Mouse (Mus musculus): ENCODE measurements at regions not wholly inside any gene's neighbourhood (a gene's known extent, or its start where the extent isn't known, plus 50 kb on each side); places are given as distances from the start of the nearest gene placed in this dataset.

DNA sequence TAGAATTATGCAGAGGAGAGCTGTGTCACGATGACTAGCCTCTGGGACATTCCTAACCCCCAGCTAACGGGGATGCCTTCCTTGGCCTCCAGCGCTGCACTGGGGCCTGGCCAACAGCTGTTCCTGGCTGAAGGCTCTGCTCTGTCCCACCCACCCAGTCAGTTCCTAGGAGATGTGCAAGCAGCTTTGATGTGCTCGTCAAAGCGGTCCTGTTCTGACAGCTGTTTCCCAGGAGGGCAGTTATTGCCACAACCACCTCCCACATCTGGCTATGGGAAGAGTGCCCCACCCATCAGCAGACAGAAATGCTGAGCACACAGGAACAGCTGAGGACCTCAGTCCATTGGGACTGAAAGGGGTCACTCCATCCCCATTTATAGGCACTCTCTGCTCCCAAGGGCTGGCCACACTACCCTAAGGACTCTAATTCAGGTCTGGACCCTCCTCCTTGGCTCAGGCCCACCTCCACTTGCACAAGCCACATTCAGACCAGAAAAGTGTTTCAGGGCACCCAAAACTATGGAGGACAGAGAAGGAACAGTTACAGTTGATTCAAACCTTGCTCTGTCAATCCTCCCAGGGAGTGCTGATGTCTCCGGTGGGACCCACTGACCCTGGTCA is 75.2 kb downstream of the Zfp36l2 start:
- H3K9me3 ChIP-seq (replicated peaks; ENCODE audit: control insufficient read depth, low read length) = no peaks in the 10 kb centered on the region
- DNase-seq (ENCODE audit: low spot score) (peak; percentile 30), ATAC-seq (replicated peaks; ENCODE audit: insufficient number of reproducible peaks, low FRiP score, low TSS enrichment, low read depth) (no peak; the same call in 1 of the 2 replicates)
- H3K36me3 ChIP-seq (replicated peaks; ENCODE audit: control insufficient read depth, insufficient read depth, low read depth, low read length) = no peaks in the 10 kb centered on the region
- H3K9ac ChIP-seq (replicated peaks; ENCODE audit: low read length) = 0 out of 2 replicates have a peak overlapping the region, but pooled peaks have one; percentile 2
- no peaks in the 10 kb centered on the region for H3K4me1 ChIP-seq (ENCODE audit: control insufficient read depth, insufficient read depth, low read length)
- H3K27me3 ChIP-seq (ENCODE audit: control insufficient read depth, insufficient read depth, low read length) = no peaks in the 10 kb centered on the region
- 33% methylated on average over 6 of the region's 6 CpGs for WGBS
- no peak overlapping the region for H3K4me2 ChIP-seq (ENCODE audit: low read depth, low read length)
- no peak overlapping the region for H3K27ac ChIP-seq (replicated peaks; ENCODE audit: low read depth, low read length)
- no peak overlapping the region for H3K4me3 ChIP-seq (ENCODE audit: low read depth, low read length)

DNA sequence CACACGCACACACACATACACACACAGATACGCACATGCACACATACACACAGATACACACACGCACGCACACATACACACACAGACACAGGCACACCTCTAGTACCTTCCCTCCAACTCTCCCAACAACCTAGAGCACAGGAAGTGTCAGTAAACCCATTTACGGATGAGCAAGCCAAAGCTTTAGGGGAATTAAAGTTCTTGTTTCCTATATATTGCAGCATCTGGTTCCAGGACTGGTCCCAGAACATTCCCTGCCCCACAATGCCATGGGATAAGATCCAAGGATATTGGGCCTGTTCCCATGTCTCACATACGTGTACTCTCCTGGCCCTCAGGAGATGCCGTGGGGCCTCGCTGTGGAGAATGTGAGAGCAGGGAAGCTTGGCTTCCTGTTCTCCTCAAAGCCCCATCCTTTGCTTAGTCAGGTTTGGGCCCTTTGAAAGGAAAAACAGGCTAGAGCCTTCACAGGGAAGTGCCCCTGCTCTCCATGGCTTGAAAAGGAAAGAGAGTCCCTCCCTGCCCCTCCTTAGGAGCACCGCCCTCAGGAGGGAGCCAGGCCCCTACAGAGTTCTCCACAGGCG is 75.9 kb downstream of the Zfp36l2 start:
- Histone ChIP-seq H3K27me3 (ENCODE audit: control insufficient read depth, insufficient read depth, low read length) (no peaks in the 10 kb centered on the region), H3K4me3 (ENCODE audit: low read depth, low read length) (no peak overlapping the region), H3K27ac (replicated peaks; ENCODE audit: low read depth, low read length) (no peak overlapping the region), H3K36me3 (replicated peaks; ENCODE audit: control insufficient read depth, insufficient read depth, low read depth, low read length) (no peaks in the 10 kb centered on the region), H3K9me3 (replicated peaks; ENCODE audit: control insufficient read depth, low read length) (no peaks in the 10 kb centered on the region), H3K9ac (replicated peaks; ENCODE audit: low read length) (0 out of 2 replicates have a peak overlapping the region, but pooled peaks have one; percentile 2), H3K4me1 (ENCODE audit: control insufficient read depth, insufficient read depth, low read length) (no peaks in the 10 kb centered on the region), H3K4me2 (ENCODE audit: low read depth, low read length) (no peak overlapping the region)
- ATAC-seq (replicated peaks; ENCODE audit: insufficient number of reproducible peaks, low FRiP score, low TSS enrichment, low read depth) (no peak), DNase-seq (ENCODE audit: low spot score) (no peak)
- WGBS = 77% methylated on average over 10 of the region's 10 CpGs

DNA sequence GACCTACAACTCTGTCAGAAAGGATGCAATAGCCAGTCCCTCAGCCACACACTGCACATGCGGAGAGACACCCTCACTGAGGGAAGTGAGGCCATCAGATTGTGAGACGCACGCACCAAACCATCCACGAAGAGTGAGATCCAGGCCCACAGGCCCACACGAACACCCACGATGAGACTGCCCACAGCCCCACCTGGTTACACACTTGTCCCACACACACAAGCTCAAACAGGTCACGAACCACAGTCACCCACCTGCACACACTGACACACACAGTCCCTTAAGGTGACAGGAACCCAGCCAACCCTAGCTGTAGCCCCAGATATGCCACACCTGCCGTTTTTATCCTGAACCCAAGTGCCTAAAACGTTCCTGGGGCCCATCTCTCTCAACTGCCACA is 76.8 kb downstream of the Zfp36l2 start:
- no peak for ATAC-seq (replicated peaks; ENCODE audit: insufficient number of reproducible peaks, low FRiP score, low TSS enrichment, low read depth)
- H3K9me3 ChIP-seq (replicated peaks; ENCODE audit: control insufficient read depth, low read length) = no peaks in the 10 kb centered on the region
- H3K36me3 ChIP-seq (replicated peaks; ENCODE audit: control insufficient read depth, insufficient read depth, low read depth, low read length) = no peaks in the 10 kb centered on the region
- H3K4me3 ChIP-seq (ENCODE audit: low read depth, low read length) = no peak overlapping the region
- H3K4me2 ChIP-seq (ENCODE audit: low read depth, low read length) = no peak overlapping the region
- WGBS = 83% methylated on average over 9 of the region's 9 CpGs
- no peak for DNase-seq (ENCODE audit: low spot score)
- H3K4me1 ChIP-seq (ENCODE audit: control insufficient read depth, insufficient read depth, low read length) = no peaks in the 10 kb centered on the region
- no peak overlapping the region for H3K27ac ChIP-seq (replicated peaks; ENCODE audit: low read depth, low read length)
- H3K9ac ChIP-seq (replicated peaks; ENCODE audit: low read length) = no peak overlapping the region
- no peaks in the 10 kb centered on the region for H3K27me3 ChIP-seq (ENCODE audit: control insufficient read depth, insufficient read depth, low read length)

DNA sequence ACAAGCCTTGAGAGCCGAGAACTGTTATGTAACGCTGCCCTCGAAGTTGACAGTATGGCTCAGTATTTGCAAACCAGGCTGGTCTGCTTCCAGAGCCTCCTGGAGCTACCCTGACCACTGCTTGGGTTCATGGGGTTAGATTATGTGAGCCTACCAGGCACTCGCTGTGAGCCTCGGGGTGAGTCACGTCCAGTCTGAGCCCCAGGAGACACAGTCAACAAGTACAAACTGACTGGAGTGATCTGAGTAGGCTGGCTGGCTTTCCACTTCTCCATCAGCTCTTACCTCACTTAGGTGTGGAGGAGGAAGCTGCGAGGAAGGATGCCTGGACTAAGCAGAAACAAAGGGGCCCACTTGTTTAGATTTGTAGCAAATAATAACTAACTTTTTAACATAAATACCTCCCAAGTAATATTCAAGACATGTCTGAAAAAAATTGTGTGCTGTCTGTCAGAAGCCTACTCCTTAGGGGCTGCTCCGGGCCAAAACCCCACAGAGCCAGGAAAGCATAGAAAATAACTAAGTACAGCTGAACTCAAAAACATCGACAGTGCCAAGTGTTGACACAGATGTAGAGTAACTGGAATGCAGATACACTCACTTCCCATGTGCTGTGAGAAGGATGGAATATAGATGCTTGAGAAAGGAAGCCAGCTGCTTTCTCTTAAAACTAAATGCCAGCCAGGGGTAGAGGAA is 77.6 kb downstream of the Zfp36l2 start:
- Histone ChIP-seq H3K4me2 (ENCODE audit: low read depth, low read length) (no peak overlapping the region), H3K4me1 (ENCODE audit: control insufficient read depth, insufficient read depth, low read length) (no peaks in the 10 kb centered on the region), H3K27me3 (ENCODE audit: control insufficient read depth, insufficient read depth, low read length) (no peaks in the 10 kb centered on the region), H3K4me3 (ENCODE audit: low read depth, low read length) (no peak overlapping the region), H3K27ac (replicated peaks; ENCODE audit: low read depth, low read length) (no peak overlapping the region), H3K9ac (replicated peaks; ENCODE audit: low read length) (no peak overlapping the region), H3K36me3 (replicated peaks; ENCODE audit: control insufficient read depth, insufficient read depth, low read depth, low read length) (no peaks in the 10 kb centered on the region), H3K9me3 (replicated peaks; ENCODE audit: control insufficient read depth, low read length) (no peaks in the 10 kb centered on the region)
- DNase-seq (ENCODE audit: low spot score) (no peak), ATAC-seq (replicated peaks; ENCODE audit: insufficient number of reproducible peaks, low FRiP score, low TSS enrichment, low read depth) (no peak)
- 67% methylated on average over 9 of the region's 9 CpGs for WGBS

DNA sequence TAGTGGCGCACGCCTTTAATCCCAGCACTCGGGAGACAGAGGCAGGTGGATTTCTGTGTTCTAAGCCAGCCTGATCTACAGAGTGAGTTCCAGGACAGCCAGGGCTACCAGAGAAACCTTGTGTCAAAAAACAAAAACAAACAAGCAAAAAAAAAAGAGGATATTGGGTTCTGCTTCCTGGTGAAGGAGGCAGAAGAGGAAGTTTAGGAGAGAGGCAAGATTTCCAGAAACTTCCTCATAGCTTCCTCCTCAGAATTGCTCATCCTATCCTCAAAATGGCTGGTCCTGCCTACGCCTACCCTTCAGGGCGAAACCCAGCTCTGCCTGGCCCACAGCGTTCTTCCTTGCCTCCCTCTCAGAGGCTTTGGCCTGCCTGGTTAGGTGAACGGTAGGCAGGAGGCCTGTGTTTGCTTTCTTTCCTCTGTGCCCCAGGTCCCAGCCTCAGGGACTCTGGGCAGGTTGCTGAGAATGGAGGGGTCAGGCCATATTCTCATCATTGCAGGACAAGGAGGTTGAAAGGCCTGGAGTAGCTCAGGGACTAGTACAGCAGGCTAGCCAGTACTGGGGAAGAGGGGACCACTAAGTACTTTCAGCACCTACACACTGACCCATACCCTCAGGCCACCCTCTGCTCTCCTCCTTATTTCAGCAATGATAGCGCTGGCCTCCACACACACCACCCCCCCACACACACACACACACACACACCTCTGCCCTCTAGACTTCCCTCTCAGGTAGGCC is 79.6 kb downstream of the Zfp36l2 start:
- Histone ChIP-seq H3K9me3 (replicated peaks; ENCODE audit: control insufficient read depth, low read length) (no peaks in the 10 kb centered on the region), H3K4me2 (ENCODE audit: low read depth, low read length) (no peak overlapping the region), H3K36me3 (replicated peaks; ENCODE audit: control insufficient read depth, insufficient read depth, low read depth, low read length) (no peaks in the 10 kb centered on the region), H3K4me1 (ENCODE audit: control insufficient read depth, insufficient read depth, low read length) (no peaks in the 10 kb centered on the region), H3K4me3 (ENCODE audit: low read depth, low read length) (no peak overlapping the region), H3K27ac (replicated peaks; ENCODE audit: low read depth, low read length) (no peak overlapping the region), H3K9ac (replicated peaks; ENCODE audit: low read length) (no peak overlapping the region), H3K27me3 (ENCODE audit: control insufficient read depth, insufficient read depth, low read length) (no peaks in the 10 kb centered on the region)
- WGBS = 84% methylated on average over 8 of the region's 8 CpGs
- ATAC-seq (replicated peaks; ENCODE audit: insufficient number of reproducible peaks, low FRiP score, low TSS enrichment, low read depth) (no peak), DNase-seq (ENCODE audit: low spot score) (no peak)

DNA sequence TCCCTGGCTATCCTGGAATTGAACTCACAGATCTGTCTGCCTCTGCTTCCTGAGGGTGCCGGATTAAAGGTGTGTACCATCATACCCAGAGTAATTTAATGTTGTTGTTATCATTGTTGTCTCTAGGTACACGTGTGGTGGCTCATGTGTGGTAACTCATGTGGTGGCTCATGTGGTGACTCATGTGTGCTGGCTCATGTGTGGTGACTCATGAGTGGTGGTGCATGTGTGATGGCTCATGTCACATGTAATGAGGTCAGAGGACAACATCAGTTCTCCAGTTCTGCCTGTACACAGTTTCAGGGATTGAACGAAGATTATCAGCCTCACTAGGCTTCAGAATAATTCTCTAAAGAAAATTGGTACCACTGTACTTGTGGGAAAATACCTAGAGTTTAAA is 80.2 kb downstream of the Zfp36l2 start:
- no peaks in the 10 kb centered on the region for H3K27me3 ChIP-seq (ENCODE audit: control insufficient read depth, insufficient read depth, low read length)
- H3K36me3 ChIP-seq (replicated peaks; ENCODE audit: control insufficient read depth, insufficient read depth, low read depth, low read length) = no peaks in the 10 kb centered on the region
- no peak overlapping the region for H3K27ac ChIP-seq (replicated peaks; ENCODE audit: low read depth, low read length)
- 87% methylated on average over 3 of the region's 3 CpGs for WGBS
- no peak for ATAC-seq (replicated peaks; ENCODE audit: insufficient number of reproducible peaks, low FRiP score, low TSS enrichment, low read depth)
- H3K4me2 ChIP-seq (ENCODE audit: low read depth, low read length) = no peak overlapping the region
- no peak overlapping the region for H3K9ac ChIP-seq (replicated peaks; ENCODE audit: low read length)
- no peak overlapping the region for H3K4me3 ChIP-seq (ENCODE audit: low read depth, low read length)
- H3K9me3 ChIP-seq (replicated peaks; ENCODE audit: control insufficient read depth, low read length) = no peaks in the 10 kb centered on the region
- H3K4me1 ChIP-seq (ENCODE audit: control insufficient read depth, insufficient read depth, low read length) = no peaks in the 10 kb centered on the region
- DNase-seq (ENCODE audit: low spot score) = no peak

DNA sequence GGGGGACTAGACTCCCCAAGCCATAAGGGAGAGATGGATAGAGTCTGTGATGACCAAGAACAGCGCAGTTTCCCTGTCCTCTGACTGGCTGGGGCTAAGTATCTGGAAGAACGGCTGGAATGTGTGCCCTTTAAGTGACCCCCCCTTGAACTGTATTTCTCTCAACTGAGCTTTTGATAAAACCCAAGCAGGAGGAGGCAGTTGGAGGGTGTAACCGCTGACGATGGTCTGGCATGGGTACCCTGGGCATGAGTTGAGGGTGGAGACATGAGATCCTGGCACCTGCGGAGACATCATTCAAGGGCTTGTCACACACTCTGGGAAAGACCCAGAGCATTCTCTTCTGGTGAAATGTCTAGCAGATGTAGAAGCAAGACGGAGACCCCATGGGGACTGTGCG is 83.5 kb downstream of the Zfp36l2 start:
- Histone ChIP-seq H3K27ac (replicated peaks; ENCODE audit: low read depth, low read length) (no peak overlapping the region), H3K4me2 (ENCODE audit: low read depth, low read length) (no peak overlapping the region), H3K36me3 (replicated peaks; ENCODE audit: control insufficient read depth, insufficient read depth, low read depth, low read length) (no peaks in the 10 kb centered on the region), H3K4me1 (ENCODE audit: control insufficient read depth, insufficient read depth, low read length) (no peaks in the 10 kb centered on the region), H3K9ac (replicated peaks; ENCODE audit: low read length) (no peak overlapping the region), H3K9me3 (replicated peaks; ENCODE audit: control insufficient read depth, low read length) (no peaks in the 10 kb centered on the region), H3K4me3 (ENCODE audit: low read depth, low read length) (no peak overlapping the region), H3K27me3 (ENCODE audit: control insufficient read depth, insufficient read depth, low read length) (no peaks in the 10 kb centered on the region)
- DNase-seq (ENCODE audit: low spot score) (no peak), ATAC-seq (replicated peaks; ENCODE audit: insufficient number of reproducible peaks, low FRiP score, low TSS enrichment, low read depth) (no peak)
- 78% methylated on average over 7 of the region's 7 CpGs for WGBS

DNA sequence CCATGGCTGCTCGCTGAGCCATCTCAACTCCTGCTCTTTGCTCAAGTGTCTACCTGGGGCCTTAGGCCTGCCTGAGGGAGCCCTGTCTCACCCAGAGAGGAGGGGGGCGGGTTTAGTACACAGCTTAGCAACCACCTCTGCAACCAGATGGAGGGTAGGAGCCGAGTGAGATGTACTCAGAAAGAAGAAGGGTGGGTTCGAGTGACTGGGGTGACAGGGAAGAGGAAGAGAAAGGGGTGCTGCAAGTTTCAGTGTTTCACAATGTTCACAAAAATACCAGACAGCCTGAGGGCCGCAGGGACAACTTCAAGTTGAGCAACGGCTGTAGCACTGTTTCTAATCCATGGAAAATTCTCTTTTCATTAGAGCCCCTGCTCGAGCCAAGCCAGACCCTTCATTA is 84.4 kb downstream of the Zfp36l2 start:
- H3K4me2 ChIP-seq (ENCODE audit: low read depth, low read length) = no peak overlapping the region
- no peaks in the 10 kb centered on the region for H3K36me3 ChIP-seq (replicated peaks; ENCODE audit: control insufficient read depth, insufficient read depth, low read depth, low read length)
- no peak overlapping the region for H3K9ac ChIP-seq (replicated peaks; ENCODE audit: low read length)
- WGBS = 79% methylated on average over 7 of the region's 7 CpGs
- no peaks in the 10 kb centered on the region for H3K27me3 ChIP-seq (ENCODE audit: control insufficient read depth, insufficient read depth, low read length)
- H3K27ac ChIP-seq (replicated peaks; ENCODE audit: low read depth, low read length) = no peak overlapping the region
- ATAC-seq (replicated peaks; ENCODE audit: insufficient number of reproducible peaks, low FRiP score, low TSS enrichment, low read depth) = no peak
- no peaks in the 10 kb centered on the region for H3K9me3 ChIP-seq (replicated peaks; ENCODE audit: control insufficient read depth, low read length)
- no peaks in the 10 kb centered on the region for H3K4me1 ChIP-seq (ENCODE audit: control insufficient read depth, insufficient read depth, low read length)
- H3K4me3 ChIP-seq (ENCODE audit: low read depth, low read length) = no peak overlapping the region
- DNase-seq (ENCODE audit: low spot score) = no peak
